Mouse (Mus musculus): ENCODE data around the gene Npas2.
A peak's percentile ranks its signal among the peaks of the same experiment; 100 is the strongest.

Gene Npas2

DNA sequence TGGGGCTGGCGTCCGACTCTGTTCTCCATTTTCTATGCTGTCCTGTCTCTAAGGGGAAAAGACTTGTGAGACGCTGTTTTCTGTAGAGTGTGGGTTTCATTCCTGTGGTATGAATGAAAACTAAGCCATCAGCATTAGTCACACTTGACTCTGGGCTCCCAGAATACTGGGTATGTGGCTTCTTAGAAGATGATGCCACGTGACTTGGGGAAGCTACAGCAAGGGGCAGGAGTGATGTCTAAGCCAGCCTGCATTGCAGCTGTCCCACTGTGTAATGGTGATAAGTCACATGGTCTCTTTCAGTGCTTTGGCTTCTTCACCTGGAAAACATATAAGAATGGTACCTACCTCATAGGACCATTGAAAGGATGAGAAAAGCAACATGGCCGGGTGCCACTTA, 88.4 kb downstream of the Npas2 start:
- peak in 1 of 2 experiments; percentile 69 for DNase-seq (ENCODE audit: inconsistent age in 2 of 2, low spot score in 1 of 2)

- no peak for DNase-seq (ENCODE audit: inconsistent age in 2 of 2, low spot score in 1 of 2)
Measured at GRCm38 (mm10) chr1:39283323-39283722, 89.8 kb downstream of the Npas2 start.

DNA sequence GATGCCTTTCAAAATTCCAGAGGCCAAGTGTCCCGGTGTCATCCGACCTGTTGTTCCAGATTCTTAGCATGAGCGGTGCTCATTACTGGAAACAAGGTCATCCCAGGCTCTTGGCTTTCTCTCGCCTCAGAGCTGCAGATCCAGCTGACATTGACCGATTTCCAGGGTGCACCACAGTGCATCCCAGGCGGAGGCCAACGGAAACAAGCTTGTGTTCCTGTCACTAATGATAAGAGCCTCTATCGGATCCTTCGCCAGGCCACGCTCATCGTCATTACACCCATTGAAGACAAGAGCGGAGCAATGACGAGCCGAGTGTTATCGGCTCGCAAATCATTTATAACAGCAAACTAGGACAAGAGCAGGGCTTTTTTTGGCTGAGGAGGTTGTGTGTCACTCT, 91.3 kb downstream of the Npas2 start:
- peak; percentile 86 to 92 for DNase-seq (ENCODE audit: inconsistent age in 2 of 2, low spot score in 1 of 2)

DNA sequence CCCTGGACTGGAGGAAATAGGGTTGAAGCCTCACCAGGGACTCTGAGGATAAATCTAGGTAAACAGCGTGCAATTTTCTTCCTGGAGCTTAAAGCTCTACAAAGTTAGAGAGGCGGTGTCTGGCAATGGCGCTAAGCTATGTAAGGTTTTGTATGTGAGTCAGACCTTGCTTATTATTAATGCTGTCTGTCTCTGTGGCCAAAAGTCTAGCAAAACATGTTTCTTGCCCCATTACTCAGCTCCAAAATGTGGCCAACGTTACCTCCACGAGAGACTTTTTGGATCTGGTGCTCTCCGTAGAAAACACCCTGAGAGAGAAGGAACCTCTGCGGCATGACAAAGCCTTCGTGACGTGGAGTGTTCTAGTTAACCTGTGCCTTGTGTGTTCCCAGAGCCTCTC, 93.5 kb downstream of the Npas2 start:
- DNase-seq (ENCODE audit: inconsistent age in 2 of 2, low spot score in 1 of 2) = no peak

GRCm38 (mm10) chr1:39287831-39288230, 94.3 kb downstream of the Npas2 start:
- no peak for DNase-seq (ENCODE audit: inconsistent age in 2 of 2, low spot score in 1 of 2)

- peak in 1 of 2 experiments; percentile 73 for DNase-seq (ENCODE audit: inconsistent age in 2 of 2, low spot score in 1 of 2)
Measured at GRCm38 (mm10) chr1:39288425-39288824, 94.9 kb downstream of the Npas2 start.

DNA sequence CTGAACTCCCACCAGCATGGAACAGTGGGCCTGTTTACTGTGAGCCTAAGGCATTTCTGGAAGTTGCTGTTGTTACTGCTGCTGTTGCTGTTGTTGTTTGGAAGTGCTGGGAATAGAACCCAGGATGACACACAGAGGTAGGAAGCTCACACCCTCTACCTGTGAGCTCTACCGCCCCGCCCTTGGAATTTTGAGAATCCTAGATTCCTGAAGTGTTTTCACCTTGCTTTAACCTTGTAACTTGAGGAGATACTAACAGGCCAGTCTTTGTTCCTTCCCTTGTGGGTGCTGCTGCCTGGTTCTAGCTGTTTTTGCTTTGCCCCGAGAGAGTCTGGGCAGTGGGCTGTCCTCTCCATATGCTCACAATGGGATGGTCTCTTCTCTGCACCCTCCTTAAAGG, 98.5 kb downstream of the Npas2 start:
- no peak for DNase-seq (ENCODE audit: inconsistent age in 2 of 2, low spot score in 1 of 2)

GRCm38 (mm10) chr1:39298294-39298693, 104.8 kb downstream of the Npas2 start:
- DNase-seq (ENCODE audit: inconsistent age in 2 of 2, low spot score in 1 of 2) = no peak

DNA sequence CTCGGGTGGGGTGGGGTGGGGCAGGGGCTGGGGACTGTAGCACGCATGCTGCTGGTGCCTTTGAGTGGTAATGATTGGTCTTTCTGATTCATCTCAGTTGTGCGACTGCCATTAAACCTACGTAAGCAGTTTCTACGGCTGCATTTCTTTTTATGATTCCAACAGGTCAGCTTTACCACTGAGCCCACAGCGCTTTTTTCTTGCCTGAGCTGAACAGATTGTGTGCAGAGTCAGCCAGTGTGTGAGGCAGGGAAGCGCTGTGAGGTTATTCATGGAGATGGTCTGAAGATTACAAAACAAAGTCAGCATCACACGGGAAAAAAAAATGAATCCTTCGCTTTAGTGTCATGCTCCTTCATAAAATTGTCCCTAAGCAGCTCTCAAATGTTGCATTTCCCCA, 106.7 kb downstream of the Npas2 start:
- DNase-seq (ENCODE audit: inconsistent age in 2 of 2, low spot score in 1 of 2) = no peak

DNA sequence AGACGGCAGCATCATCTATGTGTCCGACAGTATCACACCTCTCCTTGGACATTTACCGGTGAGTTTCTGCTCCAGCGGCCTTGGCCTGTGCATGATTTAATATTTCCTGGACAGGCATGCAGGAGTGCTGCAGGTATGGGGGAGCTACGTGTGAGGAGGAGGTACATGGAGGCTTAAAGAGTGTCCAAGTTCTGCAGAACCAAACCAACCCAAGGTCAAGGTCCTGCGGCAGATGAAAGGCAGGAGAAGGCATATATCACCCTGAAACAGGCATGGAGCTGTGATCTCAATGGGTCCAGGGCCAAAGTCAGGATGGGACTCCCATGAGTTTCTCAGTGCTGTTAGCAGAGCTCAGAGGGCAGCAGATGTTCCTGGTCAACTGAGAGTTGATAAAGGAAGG, 107.1 kb downstream of the Npas2 start:
- peak; percentile 79 to 89 for DNase-seq (ENCODE audit: inconsistent age in 2 of 2, low spot score in 1 of 2)

DNA sequence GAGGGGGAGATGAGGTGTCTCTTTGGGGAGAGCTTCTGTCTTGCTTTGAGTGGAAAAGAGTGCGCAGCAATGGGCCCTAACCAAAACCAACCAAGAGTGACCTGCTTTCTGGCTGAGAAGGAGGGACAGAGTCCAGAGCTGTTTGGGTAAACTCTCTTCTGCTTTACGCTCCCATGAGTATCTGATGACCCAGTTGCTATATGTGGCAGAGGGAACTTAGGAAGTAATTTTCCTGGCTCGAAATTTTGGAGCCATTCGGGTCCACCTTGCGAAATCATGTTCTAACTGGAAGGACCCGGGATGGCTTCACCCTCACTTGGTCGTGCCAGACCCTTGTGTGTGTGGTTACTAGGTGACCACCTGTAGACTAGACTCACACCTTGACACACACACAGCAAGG, 108.7 kb downstream of the Npas2 start:
- DNase-seq (ENCODE audit: inconsistent age in 2 of 2, low spot score in 1 of 2) = no peak

GRCm38 (mm10) chr1:39303054-39303649, 109.6 kb downstream of the Npas2 start:
- no peak for DNase-seq (ENCODE audit: inconsistent age in 2 of 2, low spot score in 1 of 2)

- DNase-seq (ENCODE audit: inconsistent age in 2 of 2, low spot score in 1 of 2) = no peak
Measured at GRCm38 (mm10) chr1:39307291-39307690, 113.8 kb downstream of the Npas2 start.

DNA sequence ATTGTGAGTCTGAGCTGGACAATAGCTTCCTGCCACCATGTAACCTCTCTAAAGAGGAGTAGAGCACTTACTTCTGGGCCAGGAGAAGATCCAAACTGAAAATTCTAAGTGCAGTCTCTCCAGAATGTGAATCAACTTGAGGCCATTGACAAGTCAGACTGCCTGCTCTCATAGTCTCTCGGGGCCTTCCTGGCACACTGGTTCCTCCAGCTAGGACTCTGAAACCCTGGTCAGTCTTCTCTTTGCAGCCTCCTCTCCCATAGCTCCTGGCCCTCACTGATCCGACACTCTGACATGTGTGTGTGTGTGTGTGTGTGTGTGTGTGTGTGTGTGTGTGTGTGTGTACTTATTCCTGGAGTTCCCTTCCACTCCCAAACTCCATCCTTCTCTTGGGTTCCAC, 114.4 kb downstream of the Npas2 start:
- DNase-seq (ENCODE audit: inconsistent age in 2 of 2, low spot score in 1 of 2) = no peak

GRCm38 (mm10) chr1:39309548-39309947, 116.0 kb downstream of the Npas2 start:
- no peak for DNase-seq (ENCODE audit: inconsistent age in 2 of 2, low spot score in 1 of 2)

- no peak for DNase-seq (ENCODE audit: inconsistent age in 2 of 2, low spot score in 1 of 2)
Measured at GRCm38 (mm10) chr1:39312345-39312967, 118.9 kb downstream of the Npas2 start.

- no peak for DNase-seq (ENCODE audit: inconsistent age in 2 of 2, low spot score in 1 of 2)
Measured at GRCm38 (mm10) chr1:39313352-39314245, 120.1 kb downstream of the Npas2 start.

DNA sequence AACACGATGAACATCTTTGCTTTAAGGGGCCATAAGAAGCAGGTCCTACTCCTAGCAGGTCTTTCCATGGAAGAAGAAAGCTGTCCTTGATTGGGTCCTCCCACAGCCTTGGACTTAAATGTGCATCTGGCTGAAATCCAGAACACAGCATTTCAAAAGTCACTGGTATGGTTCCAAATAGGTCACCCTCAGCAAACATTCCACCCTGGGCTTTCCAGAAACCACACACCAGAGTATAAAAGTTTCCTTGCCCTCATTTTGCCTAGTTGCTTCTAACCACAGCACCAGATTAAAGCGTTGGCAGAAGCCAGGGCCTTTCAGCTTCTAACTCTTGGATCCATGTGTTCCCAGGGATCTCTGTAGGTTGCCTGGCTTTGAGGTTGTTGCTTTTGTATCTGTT, 124.4 kb downstream of the Npas2 start:
- DNase-seq (ENCODE audit: inconsistent age in 2 of 2, low spot score in 1 of 2) = peak; percentile 66 to 92

DNA sequence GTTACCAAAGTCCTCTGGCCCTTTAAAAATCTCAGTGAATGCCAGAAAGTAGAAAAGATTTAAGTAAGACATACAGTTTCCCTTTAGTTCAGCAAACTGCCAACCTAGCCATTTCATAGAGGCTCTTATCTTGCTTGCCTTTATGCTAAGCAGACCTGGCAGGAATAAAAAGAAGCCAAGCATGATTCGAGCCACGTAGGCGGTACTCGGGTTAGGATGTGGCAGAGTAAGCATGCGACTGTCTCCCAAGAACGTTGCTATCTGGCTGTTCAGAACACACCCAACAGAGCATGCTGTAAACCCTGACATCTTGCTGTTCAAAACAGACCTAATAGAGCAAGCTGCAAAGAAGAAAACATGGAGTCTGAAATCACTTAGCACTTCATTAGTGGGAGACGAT, 125.3 kb downstream of the Npas2 start:
- DNase-seq (ENCODE audit: inconsistent age in 2 of 2, low spot score in 1 of 2) = no peak

DNA sequence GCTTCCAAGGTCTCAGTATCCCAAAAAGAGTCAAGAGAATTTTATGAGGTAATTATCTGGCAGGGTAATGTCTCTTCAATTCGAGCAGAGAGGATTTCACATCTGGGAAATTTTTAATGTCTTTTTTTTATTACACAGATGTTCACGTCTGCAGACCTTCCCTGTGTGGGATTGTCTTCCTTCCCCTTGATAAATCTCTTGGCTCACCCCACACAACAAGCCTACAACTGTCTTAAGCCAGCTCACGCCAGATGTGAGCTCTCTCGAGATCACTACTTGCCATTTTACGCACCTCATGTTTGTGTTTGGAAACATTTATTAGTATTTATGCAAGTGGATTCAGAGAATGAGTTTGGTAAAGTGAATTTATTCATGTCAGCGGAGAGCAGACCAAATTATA, 128.4 kb downstream of the Npas2 start:
- DNase-seq (ENCODE audit: inconsistent age in 2 of 2, low spot score in 1 of 2) = no peak

DNA sequence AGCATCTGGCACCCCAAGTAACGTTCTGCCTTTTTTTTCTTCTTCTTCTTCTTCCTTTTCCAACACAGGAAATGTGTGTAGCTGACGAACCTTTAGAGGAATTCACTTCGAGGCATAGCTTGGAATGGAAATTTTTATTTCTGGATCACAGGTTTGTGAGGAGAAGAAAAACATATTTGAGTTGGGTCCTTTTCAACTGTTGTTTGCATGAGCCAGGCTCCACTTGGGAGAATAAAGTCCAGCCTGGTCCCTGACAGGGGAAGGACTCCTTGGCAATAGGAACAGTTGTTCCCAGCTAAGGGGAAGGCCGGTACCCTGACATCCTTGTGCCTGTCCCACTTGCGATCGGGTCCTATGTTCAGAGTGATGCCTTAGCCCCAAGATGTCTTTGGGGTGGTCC, 131.7 kb downstream of the Npas2 start:
- no peak for DNase-seq (ENCODE audit: inconsistent age in 2 of 2, low spot score in 1 of 2)

DNA sequence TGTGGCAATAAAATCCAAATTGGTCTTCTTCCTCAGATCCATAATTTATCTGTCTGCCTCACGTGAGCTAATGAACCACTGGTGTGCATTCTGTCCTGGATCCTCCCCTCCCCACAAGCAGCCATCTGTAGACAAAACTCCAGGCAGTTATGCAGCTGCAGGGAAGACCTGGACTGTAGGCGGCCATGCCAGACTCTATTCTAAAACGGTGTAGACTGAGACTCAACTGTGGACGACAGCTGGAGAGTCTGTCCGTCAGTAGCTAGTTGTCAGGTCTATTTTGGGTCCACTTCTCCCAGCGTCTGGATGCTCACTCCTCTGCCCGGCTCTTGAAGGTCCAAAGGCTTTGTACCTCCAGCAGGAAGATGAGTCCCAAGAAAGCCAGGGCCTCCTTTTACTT, 134.0 kb downstream of the Npas2 start:
- no peak for DNase-seq (ENCODE audit: inconsistent age in 2 of 2, low spot score in 1 of 2)

Measured in adrenal gland, adult (tissue).